Mouse (Mus musculus): ENCODE measurements around the gene Thegl.

Gene Thegl

GRCm38 (mm10) chr5:77044362-77044761 lies 28.5 kb downstream of the Thegl start:
- no peak for DNase-seq (ENCODE audit: low read depth, low spot score)

- no peak for DNase-seq (ENCODE audit: low read depth, low spot score)
These were observed 36.8 kb downstream of the Thegl start for GRCm38 (mm10) chr5:77052616-77053015.

GRCm38 (mm10) chr5:77056881-77057440 lies 41.1 kb downstream of the Thegl start:
- no peak for DNase-seq (ENCODE audit: low read depth, low spot score)

GRCm38 (mm10) chr5:77060363-77060762 lies 44.5 kb downstream of the Thegl start:
- DNase-seq (ENCODE audit: low read depth, low spot score), result no peak

- DNase-seq (ENCODE audit: low read depth, low spot score), result peak; percentile 81
These were observed 45.7 kb downstream of the Thegl start for GRCm38 (mm10) chr5:77061372-77062038.

GRCm38 (mm10) chr5:77067321-77067720 lies 51.5 kb downstream of the Thegl start:
- no peak for DNase-seq (ENCODE audit: low read depth, low spot score)

- no peak for DNase-seq (ENCODE audit: low read depth, low spot score)
These were observed 55.2 kb downstream of the Thegl start for GRCm38 (mm10) chr5:77070987-77071386.

GRCm38 (mm10) chr5:77071626-77072025 lies 55.8 kb downstream of the Thegl start:
- DNase-seq (ENCODE audit: low read depth, low spot score), result no peak

GRCm38 (mm10) chr5:77073794-77074193 lies 58.0 kb downstream of the Thegl start:
- no peak for DNase-seq (ENCODE audit: low read depth, low spot score)

- no peak for DNase-seq (ENCODE audit: low read depth, low spot score)
These were observed 59.1 kb downstream of the Thegl start for GRCm38 (mm10) chr5:77074914-77075313.

- no peak for DNase-seq (ENCODE audit: low read depth, low spot score)
These were observed 60.1 kb downstream of the Thegl start for GRCm38 (mm10) chr5:77075951-77076350.

- no peak for DNase-seq (ENCODE audit: low read depth, low spot score)
These were observed 64.9 kb downstream of the Thegl start for GRCm38 (mm10) chr5:77080761-77081160.

- no peak for DNase-seq (ENCODE audit: low read depth, low spot score)
These were observed 66.9 kb downstream of the Thegl start for GRCm38 (mm10) chr5:77082735-77083134.

GRCm38 (mm10) chr5:77084418-77084817 lies 68.6 kb downstream of the Thegl start:
- DNase-seq (ENCODE audit: low read depth, low spot score), result no peak

GRCm38 (mm10) chr5:77085753-77086450 lies 70.1 kb downstream of the Thegl start:
- peak; percentile 67 for DNase-seq (ENCODE audit: low read depth, low spot score)

- DNase-seq (ENCODE audit: low read depth, low spot score), result peak; percentile 71
These were observed 70.7 kb downstream of the Thegl start for GRCm38 (mm10) chr5:77086541-77086940.

GRCm38 (mm10) chr5:77087122-77087521 lies 71.3 kb downstream of the Thegl start:
- DNase-seq (ENCODE audit: low read depth, low spot score), result no peak

GRCm38 (mm10) chr5:77089294-77089693 lies 73.5 kb downstream of the Thegl start:
- DNase-seq (ENCODE audit: low read depth, low spot score), result peak; percentile 77

- DNase-seq (ENCODE audit: low read depth, low spot score), result no peak
These were observed 74.1 kb downstream of the Thegl start for GRCm38 (mm10) chr5:77089901-77090300.

- DNase-seq (ENCODE audit: low read depth, low spot score), result no peak
These were observed 74.8 kb downstream of the Thegl start for GRCm38 (mm10) chr5:77090521-77091096.

- DNase-seq (ENCODE audit: low read depth, low spot score), result no peak
These were observed 76.1 kb downstream of the Thegl start for GRCm38 (mm10) chr5:77091923-77092322.

GRCm38 (mm10) chr5:77092531-77092930 lies 76.7 kb downstream of the Thegl start:
- DNase-seq (ENCODE audit: low read depth, low spot score), result no peak

GRCm38 (mm10) chr5:77093961-77094360 lies 78.1 kb downstream of the Thegl start:
- no peak for DNase-seq (ENCODE audit: low read depth, low spot score)

Data from ZHBTc4 (cell line).